Mouse (Mus musculus): Measurements from ENCODE around the gene Egfl8.

Gene Egfl8

DNA sequence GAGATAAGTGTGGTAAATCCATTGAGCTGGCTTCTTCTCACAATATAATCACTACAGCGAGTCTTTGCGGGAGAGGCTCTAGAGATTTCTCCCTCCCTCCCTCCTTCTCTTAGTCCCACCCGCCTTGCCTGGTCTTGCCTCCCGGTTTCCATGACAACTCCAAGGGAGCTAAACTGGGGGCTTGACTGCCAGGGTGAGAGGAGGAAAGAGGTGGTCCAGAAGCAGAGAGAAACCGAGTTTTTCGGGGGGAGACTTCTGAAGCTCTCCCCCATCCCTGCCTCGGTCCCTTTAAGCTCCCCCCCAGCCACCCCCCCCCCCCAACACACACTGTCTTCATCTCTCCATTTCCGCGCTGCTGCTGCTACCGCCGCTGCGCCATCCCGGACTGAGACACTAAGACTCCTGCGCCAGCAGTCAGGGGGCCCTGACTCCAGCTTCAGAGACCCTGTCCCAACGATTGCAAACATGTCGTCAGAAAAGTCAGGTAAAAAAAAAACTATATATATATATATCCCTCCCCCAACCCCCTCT is 13.5 kb upstream of the Egfl8 start, which contains the start of gene Prrt1:
Prrt1 (plus strand) TSS at position 313 of the 531 bp plus-strand sequence.
- in situ Hi-C loops (cut with MboI, MseI), result no loop called here

DNA sequence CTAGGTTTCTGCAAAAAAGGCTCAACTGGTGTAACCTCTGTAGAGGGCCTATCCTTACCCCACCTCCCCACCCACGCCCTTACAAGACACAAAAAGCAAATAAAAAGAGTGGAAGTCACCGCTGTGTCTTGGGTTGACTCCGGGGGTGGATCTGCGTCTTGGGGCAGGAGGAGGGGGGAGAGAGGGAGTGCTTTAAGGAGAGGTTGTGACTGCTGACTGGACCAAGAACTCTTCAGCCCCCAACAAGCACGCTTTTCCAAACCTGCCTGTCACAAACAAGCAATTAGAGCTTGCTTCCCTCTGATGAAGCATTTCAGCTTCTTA is 12.8 kb upstream of the Egfl8 start:
- in situ Hi-C loops (cut with MboI, MseI), result no loop called here

DNA sequence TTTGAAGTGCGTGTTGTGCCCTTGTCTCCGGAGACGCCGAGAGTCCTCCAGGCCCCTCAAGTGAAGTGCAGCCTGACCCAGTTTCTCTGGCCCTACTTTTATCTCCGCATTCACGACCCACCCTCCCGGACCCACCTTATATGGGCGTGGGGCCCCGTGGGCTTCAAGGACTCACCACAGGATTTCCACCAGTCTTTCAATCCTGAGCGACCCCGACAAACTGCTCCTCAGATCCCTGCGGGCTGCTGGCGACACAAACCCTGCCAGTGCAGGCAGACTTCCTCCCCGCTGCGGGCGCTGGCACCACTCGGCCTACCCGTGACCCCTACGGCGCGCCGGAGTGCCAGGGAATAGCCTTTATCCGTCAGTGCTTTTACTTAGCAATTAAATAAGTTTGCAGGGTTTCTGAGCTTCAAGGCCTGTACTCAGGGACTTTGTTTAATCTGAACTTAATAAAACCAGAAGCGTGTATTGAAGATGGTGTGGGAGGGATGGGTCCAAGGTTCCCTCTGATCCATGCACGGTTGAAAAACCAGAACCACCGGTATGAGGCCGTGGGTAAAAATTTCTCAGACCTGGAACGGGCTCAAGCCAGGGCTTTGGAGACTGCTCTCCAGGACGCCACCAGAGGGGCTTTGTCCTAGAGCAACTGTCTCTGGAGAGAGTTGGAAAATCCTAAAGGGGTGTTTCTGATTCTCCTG is 12.3 kb upstream of the Egfl8 start, which contains the start of gene Ppt2:
Ppt2 (minus strand) TSS at position 568 of the 701 bp plus-strand sequence.
- in situ Hi-C loops (cut with MboI, MseI), result no loop called here

DNA sequence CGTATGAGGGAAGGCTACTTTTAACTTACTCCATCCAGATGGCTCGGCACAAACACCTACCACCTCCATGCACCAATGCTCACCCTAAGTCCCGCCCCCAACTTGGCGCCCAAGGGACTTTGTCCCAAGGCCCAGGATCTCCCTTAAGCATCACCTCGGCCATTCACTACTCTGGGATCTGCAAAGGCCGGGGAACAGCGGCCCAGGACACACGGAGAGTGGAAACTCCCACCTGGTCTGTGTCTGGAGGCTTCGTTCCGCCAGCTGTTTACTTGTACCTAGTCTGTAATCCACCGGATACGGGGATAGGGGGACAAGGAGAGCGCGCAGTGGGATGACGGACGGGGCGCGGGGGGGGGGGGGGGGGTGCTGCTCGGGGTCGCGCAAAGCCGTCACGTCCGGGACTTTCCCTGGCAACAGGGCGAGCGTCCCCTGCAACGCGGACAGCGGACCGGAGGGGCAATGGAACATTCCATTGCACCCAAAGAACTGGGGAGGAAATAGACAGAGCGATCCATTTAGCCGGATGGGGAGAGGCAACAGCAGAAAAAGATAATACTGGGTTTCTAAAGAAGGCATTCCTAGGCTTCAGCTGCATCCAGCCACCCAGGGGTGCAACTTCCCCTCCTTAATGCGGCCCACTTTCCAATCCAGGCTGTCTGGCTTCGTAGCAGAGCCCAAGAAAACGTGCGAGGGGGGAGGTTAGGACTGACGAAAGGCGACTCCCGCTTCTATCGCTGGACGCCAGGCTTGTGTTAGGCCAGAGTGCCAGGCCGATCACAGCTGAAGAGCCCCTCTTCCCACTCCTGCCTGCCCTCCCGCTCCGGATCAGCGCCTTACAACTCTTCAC is 11.5 kb upstream of the Egfl8 start:
- in situ Hi-C loops (cut with MboI, MseI), result no loop called here

DNA sequence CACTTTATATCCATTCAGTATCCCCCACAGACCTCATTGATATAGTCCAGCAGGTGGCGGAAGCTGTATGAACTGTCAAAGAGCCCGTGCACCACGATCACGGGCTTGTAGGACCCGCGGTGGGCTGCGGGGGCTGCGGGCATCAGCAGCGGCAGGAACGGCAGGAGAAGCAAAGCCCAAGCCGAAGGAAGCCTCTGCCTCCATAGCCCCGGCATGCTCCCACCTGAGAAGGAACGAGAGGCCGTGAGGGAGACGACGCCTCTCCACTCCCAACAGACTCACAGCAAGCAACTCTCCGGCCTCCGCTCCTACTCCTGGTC is 11.0 kb upstream of the Egfl8 start:
- in situ Hi-C loops (cut with MboI, MseI), result no loop called here

DNA sequence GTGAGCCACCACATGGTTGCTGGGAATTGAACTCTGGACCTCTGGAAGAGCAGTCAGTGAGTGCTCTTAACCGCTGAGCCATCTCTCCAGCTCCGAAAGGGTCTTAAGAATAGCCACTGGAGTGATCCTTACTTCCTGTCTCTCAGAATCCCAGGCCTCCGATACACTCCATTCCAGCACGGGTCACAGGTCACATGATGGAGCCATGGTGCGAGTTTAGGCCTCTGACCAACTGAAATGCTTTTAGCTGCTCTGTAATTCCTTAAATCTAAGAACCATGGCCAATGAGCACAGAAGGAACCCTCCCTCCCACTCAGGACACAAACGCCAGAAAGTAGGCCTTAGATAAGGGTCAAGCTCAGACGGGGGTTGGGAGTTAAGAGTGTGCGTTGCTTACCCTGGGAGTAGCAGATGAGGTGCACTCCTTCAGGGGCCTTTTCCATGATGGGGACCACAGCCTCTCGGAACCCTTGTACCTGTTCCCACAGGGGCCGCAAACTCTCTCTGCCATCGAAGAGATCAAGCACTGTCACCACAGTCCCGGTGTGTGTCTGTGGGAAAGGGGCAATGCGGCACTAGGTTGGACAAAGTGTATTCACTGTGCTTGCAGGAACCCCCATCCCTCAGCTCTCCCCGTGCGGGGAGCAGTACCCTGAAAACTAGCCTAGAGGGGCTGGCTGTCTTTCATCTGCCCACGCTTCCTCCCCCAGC is 10.4 kb upstream of the Egfl8 start:
- in situ Hi-C loops (cut with MboI, MseI), result no loop called here

DNA sequence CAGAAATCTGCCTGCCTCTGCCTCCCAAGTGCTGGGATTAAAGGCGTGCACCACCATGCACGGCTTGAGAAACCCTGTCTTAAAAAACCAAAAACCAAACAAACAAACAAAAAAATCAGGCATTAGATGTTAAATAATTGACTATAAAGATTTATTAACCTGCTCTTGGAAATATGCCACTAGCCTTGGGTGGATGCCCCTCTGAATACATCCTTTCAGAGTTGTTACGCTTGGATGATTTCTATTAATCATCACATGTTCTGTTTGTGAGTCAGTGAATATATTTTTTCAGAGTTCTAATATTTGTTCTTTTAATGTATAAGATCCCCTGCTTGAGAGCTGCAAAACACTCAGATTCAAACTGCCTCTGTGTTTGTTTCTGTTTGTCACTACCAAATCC is 9.2 kb upstream of the Egfl8 start:
- in situ Hi-C loops (cut with MboI, MseI), result loop anchor here (25.0 kb wide), 1 partner anchor 713 kb away; the partner anchor contains the start of genes Daxx, Platr17, Tapbp and Zbtb22

DNA sequence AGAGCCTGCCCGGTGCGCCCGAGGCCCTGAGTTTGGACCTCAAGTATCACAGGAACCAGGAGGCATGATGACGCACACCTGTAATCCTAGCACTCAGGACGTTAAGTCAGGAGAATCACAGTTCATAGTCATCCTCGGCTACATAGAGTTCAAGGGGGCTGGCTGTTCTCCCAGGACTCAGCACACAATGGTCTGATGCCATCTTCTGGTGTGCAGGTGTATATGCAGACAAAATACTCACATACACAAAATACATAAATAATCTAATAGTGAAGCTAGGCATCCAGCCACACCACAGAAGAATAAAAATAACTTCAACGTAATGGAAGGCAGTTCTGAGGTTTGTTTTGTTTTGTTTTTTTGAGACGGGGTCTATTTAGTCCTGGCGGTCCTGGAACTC is 7.4 kb upstream of the Egfl8 start:
- in situ Hi-C loops (cut with MboI, MseI), result loop anchor here (25.0 kb wide), 1 partner anchor 711 kb away; the partner anchor contains the start of genes Daxx, Platr17, Tapbp and Zbtb22

DNA sequence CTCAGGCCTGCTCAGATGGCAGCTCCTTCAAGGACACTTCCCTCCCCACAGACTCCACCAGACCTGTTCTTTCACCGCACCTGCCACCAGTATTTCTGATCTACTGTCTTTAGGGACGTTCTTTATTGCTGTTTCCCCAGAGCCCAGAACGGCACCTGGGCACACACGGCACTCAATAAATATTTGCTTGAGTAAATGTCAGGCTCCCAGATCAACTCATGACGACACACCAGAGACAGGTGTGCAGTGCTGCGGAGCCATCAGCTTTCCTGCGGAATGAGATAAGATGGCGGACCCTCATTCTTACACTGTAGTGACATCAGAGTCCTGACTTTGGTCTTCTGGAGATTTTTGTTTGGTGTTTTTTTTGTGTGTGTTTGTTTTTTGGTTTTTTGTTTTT is 5.2 kb upstream of the Egfl8 start:
- in situ Hi-C loops (cut with MboI, MseI), result loop anchor here (25.0 kb wide), 1 partner anchor 709 kb away; the partner anchor contains the start of genes Daxx, Platr17, Tapbp and Zbtb22

DNA sequence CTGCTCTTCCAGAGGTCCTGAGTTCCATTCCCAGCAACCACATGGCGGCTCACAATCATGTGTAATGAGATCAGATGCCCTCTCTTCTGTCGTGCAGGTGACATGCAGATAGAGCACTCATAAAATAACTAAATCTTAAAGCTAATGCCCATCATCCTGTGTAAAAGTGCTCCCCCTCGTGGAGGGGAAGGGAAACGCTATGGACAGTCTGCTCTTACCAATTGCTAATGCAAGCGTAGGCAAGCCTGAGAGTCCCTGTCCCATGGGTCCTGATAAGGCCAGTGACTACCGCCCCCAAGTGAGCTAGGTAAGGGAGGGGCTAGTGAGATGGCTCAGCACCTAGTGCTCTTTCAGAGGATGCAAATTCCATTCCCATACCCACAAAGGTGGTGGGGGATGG is 3.2 kb upstream of the Egfl8 start:
- in situ Hi-C loops (cut with MboI, MseI), result loop anchor here (25.0 kb wide), 1 partner anchor 707 kb away; the partner anchor contains the start of genes Daxx, Platr17, Tapbp and Zbtb22

DNA sequence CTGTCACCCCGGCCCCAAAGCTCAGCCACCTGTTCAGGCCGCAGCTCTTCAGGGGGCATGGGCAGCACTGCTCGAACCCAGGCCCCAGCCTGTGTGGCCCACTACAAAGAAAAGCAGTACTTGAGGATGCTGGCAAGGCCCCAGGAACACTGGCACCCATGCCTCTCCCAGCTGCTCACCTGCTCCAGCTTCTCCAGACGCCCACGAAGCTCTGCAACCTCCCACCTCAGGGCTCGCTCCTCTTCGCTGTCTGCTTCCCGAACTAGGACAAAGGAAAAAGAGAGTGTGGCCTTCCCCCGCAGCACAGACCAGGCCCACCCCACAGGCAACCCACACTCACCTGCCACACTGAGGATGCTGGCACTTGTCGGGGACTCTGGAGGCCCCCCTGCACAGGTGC is 1.9 kb downstream of the Egfl8 start:
- in situ Hi-C loops (cut with MboI, MseI), result loop anchor here (5.0 to 25.0 kb wide), 3 partner anchors 47 to 702 kb away; partner anchors contain the start of genes Daxx, Platr17, Tapbp and Zbtb22

DNA sequence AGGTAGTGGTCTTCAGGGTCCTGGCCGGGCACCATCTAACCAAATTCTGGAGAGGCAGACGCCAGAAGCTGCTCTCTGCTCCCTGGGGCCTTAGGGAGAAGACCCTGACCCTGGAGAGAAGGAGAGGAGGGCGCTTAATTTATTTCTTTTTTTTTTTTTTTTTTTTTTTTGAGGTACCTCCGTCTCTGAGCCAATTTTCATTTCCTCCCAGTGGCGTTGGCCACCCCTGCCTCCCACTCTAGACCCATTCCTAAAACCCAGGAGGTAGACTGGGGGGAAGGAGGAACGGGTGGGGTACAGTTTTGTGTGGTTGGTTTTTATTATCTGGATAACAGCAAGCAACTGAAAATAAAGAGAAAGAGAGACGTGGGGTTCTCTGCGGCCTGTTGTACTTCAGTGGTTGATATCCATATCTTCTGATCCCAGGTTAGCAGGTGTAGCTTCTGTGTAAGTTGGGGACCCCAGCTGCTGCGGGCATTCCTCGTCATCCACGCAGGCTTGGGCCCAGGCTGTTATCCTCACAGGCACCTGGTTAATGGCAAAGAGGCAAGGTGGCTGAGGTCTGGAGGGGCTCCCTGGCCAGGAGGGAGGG is 2.6 kb downstream of the Egfl8 start:
- in situ Hi-C loops (cut with MboI, MseI), result loop anchor here (5.0 to 25.0 kb wide), 3 partner anchors 46 to 701 kb away; partner anchors contain the start of genes Daxx, Platr17, Tapbp and Zbtb22

DNA sequence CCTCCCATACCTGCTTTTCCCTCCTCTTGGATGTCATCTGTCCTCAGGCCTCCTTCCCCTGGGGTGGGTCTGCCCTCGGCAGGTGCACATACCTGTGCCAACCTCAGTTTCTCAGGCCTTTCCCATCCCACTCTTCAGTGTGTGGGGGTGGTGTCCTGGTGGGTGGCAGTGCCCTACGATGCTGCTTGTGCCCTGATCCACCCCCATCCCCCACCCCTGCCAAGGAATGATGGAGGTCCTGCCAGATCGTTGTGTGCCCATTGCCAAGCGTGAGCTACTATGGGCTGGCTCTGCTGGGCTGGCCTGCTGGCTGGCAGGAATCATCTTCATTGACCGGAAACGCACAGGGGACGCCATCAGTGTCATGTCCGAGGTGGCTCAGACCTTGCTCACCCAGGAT is 4.7 kb downstream of the Egfl8 start:
- in situ Hi-C loops (cut with MboI, MseI), result loop anchor here (5.0 to 25.0 kb wide), 3 partner anchors 44 to 699 kb away; partner anchors contain the start of genes Daxx, Platr17, Tapbp and Zbtb22

DNA sequence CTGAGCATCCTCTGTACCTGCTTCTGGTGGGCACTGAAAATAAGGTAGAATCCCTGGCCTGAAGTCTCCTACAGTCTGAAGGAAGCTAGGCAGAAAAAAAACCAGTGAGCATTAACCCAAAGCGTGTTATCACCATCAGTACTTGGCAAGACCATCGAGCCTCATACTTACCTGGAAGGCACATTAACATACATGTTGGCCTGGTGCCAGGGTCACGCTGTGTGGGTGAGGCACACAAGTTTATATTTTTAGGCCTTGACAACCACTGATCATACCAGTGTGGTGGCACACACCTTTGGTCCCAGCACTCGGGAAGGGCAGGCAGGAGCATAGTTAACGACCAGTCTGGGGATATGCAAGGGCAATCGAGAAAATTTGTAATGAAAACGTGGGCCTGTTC is 7.8 kb downstream of the Egfl8 start:
- in situ Hi-C loops (cut with MboI, MseI), result loop anchor here (25.0 kb wide), 1 partner anchor 696 kb away; the partner anchor contains the start of genes Daxx, Platr17, Tapbp and Zbtb22

DNA sequence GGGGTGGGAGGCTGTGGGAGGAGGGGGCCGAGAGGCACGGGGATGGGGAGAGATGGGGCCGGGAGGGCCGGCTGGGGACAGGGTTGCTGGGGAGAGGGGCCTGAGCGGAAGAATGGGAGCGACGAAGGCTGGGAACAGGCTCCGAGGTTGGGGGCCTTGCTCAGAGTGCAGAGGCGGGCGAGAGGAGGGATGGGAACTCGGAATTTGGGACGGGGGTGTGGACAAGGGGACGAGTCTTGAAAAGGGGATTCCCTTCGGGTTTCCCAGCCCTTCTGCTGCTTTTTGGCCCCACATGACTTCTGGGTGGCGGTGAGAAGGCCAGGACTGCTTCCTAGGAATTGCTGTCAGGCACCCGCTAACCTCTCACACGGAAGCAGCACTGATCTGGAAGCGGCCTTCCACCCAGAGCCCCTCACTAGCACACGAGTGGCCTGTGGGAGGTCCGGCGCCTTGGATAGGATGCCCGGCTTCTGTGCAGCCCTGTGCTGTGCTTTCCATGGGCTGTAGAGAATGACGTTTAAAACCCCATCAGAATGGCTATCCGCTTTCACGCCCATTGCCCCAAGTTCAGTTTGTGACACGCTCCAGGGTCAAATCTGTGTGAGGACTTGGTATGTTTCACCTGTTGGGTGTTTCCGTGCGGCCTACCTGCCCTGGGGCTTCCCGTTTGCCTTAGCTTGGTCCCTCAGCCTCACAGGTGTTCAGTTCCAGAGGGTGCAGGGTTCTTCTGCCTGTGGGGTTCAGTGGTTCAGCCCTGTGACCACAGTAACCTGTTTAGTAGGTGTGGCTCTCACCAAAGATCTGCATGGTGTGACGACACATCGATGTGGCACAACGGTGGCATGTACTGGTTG is 9.4 kb downstream of the Egfl8 start:
- in situ Hi-C loops (cut with MboI, MseI), result loop anchor here (25.0 kb wide), 1 partner anchor 694 kb away; the partner anchor contains the start of genes Daxx, Platr17, Tapbp and Zbtb22

DNA sequence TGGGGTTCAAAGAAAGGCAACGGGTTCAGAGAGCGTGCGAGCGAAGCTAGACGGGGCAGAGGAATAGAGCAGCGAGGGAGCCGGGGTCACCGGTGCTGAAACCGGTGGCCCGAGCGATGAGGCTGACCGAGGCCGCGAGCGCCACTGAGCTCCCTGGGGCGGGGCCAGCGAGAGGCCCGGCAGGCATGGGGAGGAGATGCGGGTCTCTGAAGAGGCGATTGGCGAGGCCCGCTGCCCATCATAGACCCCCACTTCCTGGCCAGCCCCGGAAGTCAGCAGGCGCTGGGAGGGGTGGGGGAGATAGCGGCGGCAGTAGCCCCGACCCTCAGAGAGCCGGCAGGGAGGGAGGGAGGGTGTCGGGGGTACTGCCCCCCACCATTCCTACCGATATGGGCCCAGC is 10.2 kb downstream of the Egfl8 start:
- in situ Hi-C loops (cut with MboI, MseI), result loop anchor here (25.0 kb wide), 1 partner anchor 693 kb away; the partner anchor contains the start of genes Daxx, Platr17, Tapbp and Zbtb22

DNA sequence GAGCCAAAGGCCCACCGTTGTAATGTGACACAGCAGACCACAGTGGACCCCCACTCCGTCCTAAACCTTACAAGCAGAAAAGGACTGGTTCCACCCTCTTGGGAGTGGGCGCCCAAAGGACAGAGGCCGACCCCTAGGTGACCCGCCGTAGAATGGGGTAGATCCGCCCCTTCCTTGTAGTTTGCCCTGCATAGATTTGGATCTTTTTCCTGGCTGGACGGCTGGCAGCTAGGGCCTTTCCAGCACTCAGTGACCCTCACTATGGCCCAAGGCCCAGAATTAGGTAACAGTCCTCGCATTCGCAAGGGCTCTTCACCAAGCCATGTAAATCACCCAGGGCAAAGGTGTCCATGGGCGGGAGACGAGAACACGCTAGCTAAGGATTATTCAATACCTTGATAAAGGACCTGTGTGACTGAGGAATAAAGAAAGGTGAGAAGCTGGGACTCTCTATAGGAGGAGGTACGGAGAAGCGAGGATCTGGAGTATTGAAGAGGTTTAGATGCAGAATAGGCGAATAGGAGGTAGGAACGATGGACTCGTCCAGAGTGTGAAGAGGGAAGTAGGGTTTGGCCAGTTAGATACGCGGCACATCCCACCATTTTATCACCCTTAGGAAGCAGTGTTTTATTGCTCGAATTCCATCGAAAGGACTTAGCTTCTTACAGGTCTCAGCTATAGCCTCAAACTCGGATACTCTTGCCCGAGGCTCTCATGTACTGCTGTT is 11.1 kb downstream of the Egfl8 start:
- in situ Hi-C loops (cut with MboI, MseI), result loop anchor here (25.0 kb wide), 1 partner anchor 692 kb away; the partner anchor contains the start of genes Daxx, Platr17, Tapbp and Zbtb22

DNA sequence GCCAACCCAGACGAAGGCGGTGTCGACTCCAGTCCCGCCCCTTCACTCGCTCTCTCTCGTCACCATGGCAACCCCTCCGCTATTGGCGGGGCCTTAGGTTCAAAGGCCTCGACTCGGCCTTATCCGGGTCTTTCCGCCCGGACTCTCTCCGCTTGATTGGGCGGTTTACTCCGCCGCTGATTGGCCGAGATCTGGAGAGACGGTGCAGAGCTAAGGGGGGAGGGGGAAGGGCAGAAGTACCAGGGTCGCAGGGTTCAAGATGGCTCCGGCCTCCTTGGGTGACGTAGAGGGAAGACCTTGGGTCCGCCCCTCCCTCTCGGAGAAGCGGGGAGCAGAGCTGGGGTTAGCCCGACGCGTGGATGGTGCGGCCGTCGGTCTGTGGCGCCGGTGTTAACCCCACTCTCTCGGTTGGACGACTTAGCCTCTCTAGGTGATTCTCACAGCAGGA is 11.7 kb downstream of the Egfl8 start, which contains the start of gene Agpat1:
Agpat1 (plus strand) TSS at position 202 of the 448 bp plus-strand sequence.
- in situ Hi-C loops (cut with MboI, MseI), result loop anchor here (25.0 kb wide), 1 partner anchor 692 kb away; the partner anchor contains the start of genes Daxx, Platr17, Tapbp and Zbtb22

Measured in regulatory T cell (primary cell).